Mouse (Mus musculus) 416B (cell line): ENCODE measurements around the gene Ptrhd1.
"Not testable (repeated sequence)": the region's sequence is repeated elsewhere in the genome, so short reads cannot be mapped to it uniquely, and the experiment has no call there.

Experiments
- DNase-seq: peaks from one replicate; pipeline ENCODE4 v3.0.0; 2011; ENCODE audit warnings: low read depth

Gene Ptrhd1

GRCm38 (mm10) chr12:4233572-4234508, at the start of gene Ptrhd1, which contains the start of gene Cenpo:
Gene Ptrhd1, plus strand, starts transcription at chr12:4234027.
Gene Cenpo, minus strand, starts transcription at chr12:4234294.
- DNase-seq, result peak; percentile 99

- no peak for DNase-seq
These were observed 49.2 kb upstream of the Ptrhd1 start for GRCm38 (mm10) chr12:4184648-4185047.

GRCm38 (mm10) chr12:4188171-4189059, 45.4 kb upstream of the Ptrhd1 start:
- peak; percentile 77 for DNase-seq

- DNase-seq, result peak; percentile 89
These were observed 44.8 kb upstream of the Ptrhd1 start for GRCm38 (mm10) chr12:4189060-4189447.

GRCm38 (mm10) chr12:4192514-4192913, 41.3 kb upstream of the Ptrhd1 start:
- no peak for DNase-seq

GRCm38 (mm10) chr12:4193025-4193740, 40.6 kb upstream of the Ptrhd1 start:
- peak; percentile 23 for DNase-seq

- peak; percentile 60 for DNase-seq
These were observed 39.2 kb upstream of the Ptrhd1 start for GRCm38 (mm10) chr12:4194643-4195042.

- peak; percentile 99 for DNase-seq
These were observed 35.1 kb upstream of the Ptrhd1 start for GRCm38 (mm10) chr12:4198702-4199101.

- no peak for DNase-seq
These were observed 34.6 kb upstream of the Ptrhd1 start for GRCm38 (mm10) chr12:4199271-4199670.

- DNase-seq, result no peak
These were observed 32.2 kb upstream of the Ptrhd1 start for GRCm38 (mm10) chr12:4201454-4202200.

- no peak for DNase-seq
These were observed 31.6 kb upstream of the Ptrhd1 start for GRCm38 (mm10) chr12:4202206-4202605.

- DNase-seq, result no peak
These were observed 27.7 kb upstream of the Ptrhd1 start for GRCm38 (mm10) chr12:4206106-4206505.

GRCm38 (mm10) chr12:4208405-4209133, 25.3 kb upstream of the Ptrhd1 start:
- DNase-seq, result peak; percentile 86

GRCm38 (mm10) chr12:4209196-4209595, 24.6 kb upstream of the Ptrhd1 start:
- DNase-seq, result no peak

- peak; percentile 44 for DNase-seq
These were observed 22.7 kb upstream of the Ptrhd1 start for GRCm38 (mm10) chr12:4211174-4211573.

- no peak for DNase-seq
These were observed 20.9 kb upstream of the Ptrhd1 start for GRCm38 (mm10) chr12:4212908-4213307.

GRCm38 (mm10) chr12:4230156-4230555, 3.7 kb upstream of the Ptrhd1 start:
- DNase-seq, result no peak

GRCm38 (mm10) chr12:4232777-4233176, 1.1 kb upstream of the Ptrhd1 start:
- peak; percentile 48 for DNase-seq

- no peak for DNase-seq
These were observed 3.7 kb downstream of the Ptrhd1 start for GRCm38 (mm10) chr12:4237481-4237880.

GRCm38 (mm10) chr12:4240281-4240680, 6.5 kb downstream of the Ptrhd1 start:
- not testable (repeated sequence) for DNase-seq
